Mouse (Mus musculus): ENCODE results near the gene Ndufa7. TPM values are rescaled to one million over a fixed set of nuclear protein-coding genes. Genes with fewer than 3 reads are reported as not detected.

The Ndufa7 gene
- total RNA-seq (2014; rRNA removed; ENCODE audit: low replicate concordance) = 467 and 766 TPM in 2 replicates
- 899 and 938 TPM in 2 replicates for polyA plus RNA-seq (2015; fragmentation: Nextera tagmentation; extraction: Ambion mirVana)

DNA sequence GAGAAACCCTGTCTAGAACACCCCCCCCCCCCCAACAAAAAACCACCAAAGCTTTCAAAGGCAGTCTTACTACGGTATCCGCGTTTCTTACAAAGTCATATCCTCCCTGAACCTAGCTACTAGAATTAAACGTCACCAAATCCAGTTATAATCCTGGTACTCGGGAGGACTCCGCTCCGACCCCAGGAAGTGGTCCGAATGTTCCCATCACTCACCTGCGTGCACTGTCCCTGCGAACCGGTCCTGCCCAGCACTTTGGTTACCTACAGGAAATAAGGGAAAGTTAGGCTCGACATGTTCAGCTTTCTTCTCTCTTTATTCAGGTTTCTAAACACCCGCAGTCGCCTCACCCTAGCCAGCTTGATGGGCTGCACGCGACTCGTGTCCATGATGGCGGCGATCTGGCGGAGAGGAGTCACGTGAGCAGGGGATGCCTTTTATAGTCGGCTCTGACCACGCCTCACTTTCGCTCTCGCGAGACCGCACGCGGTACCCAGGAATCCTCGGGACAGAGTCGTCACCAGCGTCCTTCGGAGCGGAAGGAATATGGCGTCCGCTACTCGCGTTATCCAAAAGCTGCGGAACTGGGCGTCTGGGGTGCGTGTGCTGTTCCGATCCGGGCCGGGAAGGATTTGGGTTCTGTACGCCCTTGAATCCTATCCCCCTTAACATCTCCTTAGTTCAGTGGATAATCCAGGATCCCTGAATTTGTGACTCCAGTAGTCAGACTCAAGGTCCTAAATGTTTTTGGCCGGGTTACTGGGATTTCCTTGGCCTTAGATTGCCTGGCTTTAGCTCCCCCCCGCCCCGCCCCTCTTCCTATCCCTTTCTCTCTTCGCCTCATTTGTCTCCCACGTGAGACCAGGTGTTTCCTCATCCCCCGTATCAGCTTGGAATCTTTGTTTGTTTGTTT is at the start of gene Ndufa7, which contains the start of gene Rps28:
Gene Ndufa7 (plus strand): TSS at position 489 of the 913 bp plus-strand sequence.
Gene Rps28 (minus strand): TSS at position 479 of the 913 bp plus-strand sequence.
- peak; percentile 89 for ATAC-seq (ENCODE audit: insufficient read depth, low read depth)
- no peaks in the 10 kb centered on the region for H3K27me3 ChIP-seq (ENCODE audit: control insufficient read depth, insufficient read depth, low read length)
- peak within 1 kb of the TSS; percentile 73 for H3K9ac ChIP-seq (replicated peaks; ENCODE audit: low read depth, low read length)
- peak within 1 kb of the TSS; percentile 77 for H3K4me3 ChIP-seq (ENCODE audit: low read depth, low read length)
- peak within 1 kb of the TSS; percentile 80 for H3K27ac ChIP-seq (ENCODE audit: low read depth)
- TF ChIP-seq CTCF (IDR thresholded peaks at IDR 0.05; ENCODE audit: low read depth) = no peak
- peak; percentile 97 for TF ChIP-seq EP300 (IDR thresholded peaks at IDR 0.05; ENCODE audit: low read depth)
- H3K9me3 ChIP-seq (replicated peaks; ENCODE audit: control insufficient read depth, low read length) = no peaks in the 10 kb centered on the region
- under 1% methylated on average over 51 of the region's 51 CpGs for WGBS
- peak within 1 kb of the TSS; percentile 82 for H3K4me2 ChIP-seq (ENCODE audit: low read depth, low read length)
- peaks cover 18% of the 10 kb centered on the region for H3K4me1 ChIP-seq (ENCODE audit: control insufficient read depth, insufficient read depth)
- DNase-seq (ENCODE audit: low spot score) = peak; percentile 97
- peaks cover 35% of the 10 kb centered on the region for H3K36me3 ChIP-seq (replicated peaks; ENCODE audit: control insufficient read depth, insufficient read depth, low read length)

GRCm38 (mm10) chr17:33774573-33775155 is 49.7 kb upstream of the Ndufa7 start:
- Histone ChIP-seq H3K4me2 (ENCODE audit: low read depth, low read length) (no peak overlapping the region), H3K9ac (replicated peaks; ENCODE audit: low read depth, low read length) (no peak overlapping the region), H3K27ac (ENCODE audit: low read depth) (no peak overlapping the region), H3K27me3 (ENCODE audit: control insufficient read depth, insufficient read depth, low read length) (no peaks in the 10 kb centered on the region), H3K36me3 (replicated peaks; ENCODE audit: control insufficient read depth, insufficient read depth, low read length) (peaks cover 39% of the 10 kb centered on the region; the same call in 1 of the 2 replicates), H3K4me3 (ENCODE audit: low read depth, low read length) (no peak overlapping the region), H3K4me1 (ENCODE audit: control insufficient read depth, insufficient read depth) (peaks cover 14% of the 10 kb centered on the region), H3K9me3 (replicated peaks; ENCODE audit: control insufficient read depth, low read length) (no peaks in the 10 kb centered on the region)
- DNase-seq (ENCODE audit: low spot score) (no peak), ATAC-seq (ENCODE audit: insufficient read depth, low read depth) (no peak)
- TF ChIP-seq CTCF (IDR thresholded peaks at IDR 0.05; ENCODE audit: low read depth) = no peak
- WGBS = 87% methylated on average over 8 of the region's 8 CpGs

- no peak overlapping the region for H3K9ac ChIP-seq (replicated peaks; ENCODE audit: low read depth, low read length)
- no peaks in the 10 kb centered on the region for H3K9me3 ChIP-seq (replicated peaks; ENCODE audit: control insufficient read depth, low read length)
- TF ChIP-seq CTCF (IDR thresholded peaks at IDR 0.05; ENCODE audit: low read depth) (no peak), EP300 (IDR thresholded peaks at IDR 0.05; ENCODE audit: low read depth) (no peak)
- peaks cover 39% of the 10 kb centered on the region; the same call in 1 of the 2 replicates for H3K36me3 ChIP-seq (replicated peaks; ENCODE audit: control insufficient read depth, insufficient read depth, low read length)
- DNase-seq (ENCODE audit: low spot score) (no peak), ATAC-seq (ENCODE audit: insufficient read depth, low read depth) (no peak)
- no peak overlapping the region for H3K4me3 ChIP-seq (ENCODE audit: low read depth, low read length)
- peaks cover 19% of the 10 kb centered on the region for H3K4me1 ChIP-seq (ENCODE audit: control insufficient read depth, insufficient read depth)
- H3K4me2 ChIP-seq (ENCODE audit: low read depth, low read length) = no peak overlapping the region
- H3K27ac ChIP-seq (ENCODE audit: low read depth) = no peak overlapping the region
- WGBS = 100% methylated on average over 4 of the region's 4 CpGs
- H3K27me3 ChIP-seq (ENCODE audit: control insufficient read depth, insufficient read depth, low read length) = no peaks in the 10 kb centered on the region
These were observed 49.1 kb upstream of the Ndufa7 start for GRCm38 (mm10) chr17:33775287-33775686.

DNA sequence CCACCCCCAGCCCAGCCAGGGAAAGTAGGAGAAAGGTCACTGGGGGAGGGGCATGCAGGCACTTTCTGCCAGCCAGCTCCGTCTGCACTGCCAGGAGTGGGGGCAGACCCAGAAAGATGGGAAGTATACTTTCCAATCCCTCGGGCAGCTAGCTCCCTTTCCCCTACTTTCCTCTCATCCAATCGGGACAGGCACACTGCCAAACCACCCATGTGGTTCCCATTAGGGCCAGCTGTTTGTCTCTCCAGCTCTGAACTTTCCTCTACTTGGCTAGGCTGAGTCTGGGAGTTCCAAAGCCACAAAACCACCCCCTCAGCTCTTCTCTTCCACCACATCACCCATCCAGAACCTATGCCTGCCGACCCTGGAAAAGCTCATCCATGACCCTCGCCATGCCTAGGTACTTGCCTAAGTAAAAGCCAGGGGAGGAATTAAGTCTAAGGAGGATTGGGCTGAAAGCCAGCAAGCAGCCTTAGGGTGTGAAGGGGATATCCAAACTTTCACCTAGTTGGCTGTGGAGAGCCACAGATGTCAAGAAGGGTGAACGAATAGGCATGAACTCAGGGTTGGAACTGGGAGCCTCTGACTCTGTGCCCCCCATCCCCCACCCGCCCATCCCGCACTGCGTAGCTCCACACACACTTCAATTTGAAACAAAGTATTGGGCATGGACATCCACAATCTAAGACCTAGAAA is 45.0 kb upstream of the Ndufa7 start:
- ATAC-seq (ENCODE audit: insufficient read depth, low read depth) = peak; percentile 86
- TF ChIP-seq CTCF (IDR thresholded peaks at IDR 0.05; ENCODE audit: low read depth) (0 out of 2 replicates have a peak, but pooled peaks have one; percentile 3), EP300 (IDR thresholded peaks at IDR 0.05; ENCODE audit: low read depth) (peak; percentile 99)
- Histone ChIP-seq H3K9me3 (replicated peaks; ENCODE audit: control insufficient read depth, low read length) (no peaks in the 10 kb centered on the region), H3K36me3 (replicated peaks; ENCODE audit: control insufficient read depth, insufficient read depth, low read length) (peaks cover 39% of the 10 kb centered on the region; the same call in 1 of the 2 replicates), H3K27ac (ENCODE audit: low read depth) (peak overlapping the region; percentile 91), H3K27me3 (ENCODE audit: control insufficient read depth, insufficient read depth, low read length) (no peaks in the 10 kb centered on the region), H3K9ac (replicated peaks; ENCODE audit: low read depth, low read length) (0 out of 2 replicates have a peak overlapping the region, but pooled peaks have one; percentile 16), H3K4me3 (ENCODE audit: low read depth, low read length) (peak overlapping the region; percentile 57), H3K4me2 (ENCODE audit: low read depth, low read length) (peak overlapping the region; percentile 82), H3K4me1 (ENCODE audit: control insufficient read depth, insufficient read depth) (peaks cover 60% of the 10 kb centered on the region)
- peak; percentile 98 for DNase-seq (ENCODE audit: low spot score)
- WGBS = 18% methylated on average over 9 of the region's 9 CpGs

DNA sequence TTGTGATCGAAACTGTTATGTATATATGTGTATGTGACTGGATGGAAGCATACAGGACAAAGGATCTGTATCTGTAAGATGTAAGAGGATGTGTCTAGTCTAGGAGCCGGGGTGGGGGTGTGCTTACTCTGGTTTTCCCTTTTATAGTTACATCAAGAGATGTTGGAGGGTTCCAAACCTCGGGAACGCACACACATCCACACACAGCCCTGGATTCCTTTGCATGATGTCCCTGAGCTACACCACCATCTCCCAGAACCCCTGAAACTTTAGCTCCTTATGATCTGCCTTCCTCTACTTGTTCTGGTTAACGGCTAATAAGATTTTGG is 44.4 kb upstream of the Ndufa7 start:
- Histone ChIP-seq H3K9me3 (replicated peaks; ENCODE audit: control insufficient read depth, low read length) (no peaks in the 10 kb centered on the region), H3K4me2 (ENCODE audit: low read depth, low read length) (peak overlapping the region; percentile 82), H3K27ac (ENCODE audit: low read depth) (peak overlapping the region; percentile 91), H3K27me3 (ENCODE audit: control insufficient read depth, insufficient read depth, low read length) (no peaks in the 10 kb centered on the region), H3K4me3 (ENCODE audit: low read depth, low read length) (peak overlapping the region; percentile 57), H3K36me3 (replicated peaks; ENCODE audit: control insufficient read depth, insufficient read depth, low read length) (peaks cover 39% of the 10 kb centered on the region; the same call in 1 of the 2 replicates), H3K4me1 (ENCODE audit: control insufficient read depth, insufficient read depth) (peaks cover 65% of the 10 kb centered on the region), H3K9ac (replicated peaks; ENCODE audit: low read depth, low read length) (0 out of 2 replicates have a peak overlapping the region, but pooled peaks have one; percentile 16)
- DNase-seq (ENCODE audit: low spot score) = no peak
- WGBS = 70% methylated on average over 5 of the region's 5 CpGs
- TF ChIP-seq CTCF (IDR thresholded peaks at IDR 0.05; ENCODE audit: low read depth) (no peak), EP300 (IDR thresholded peaks at IDR 0.05; ENCODE audit: low read depth) (no peak)
- no peak for ATAC-seq (ENCODE audit: insufficient read depth, low read depth)

Data from heart, postnatal 0 days (tissue).